Mouse (Mus musculus) megakaryocyte-erythroid progenitor cell, adult 5 weeks (primary cell): ENCODE data around the gene Per3. TPM values are rescaled to one million over a fixed set of nuclear protein-coding genes. Genes with fewer than 3 reads are reported as not detected.

Experiments
- polyA plus RNA-seq: library from polyadenylated mRNA; stranded (reverse); fragments of >175 nt; gene quantifications from 2 replicates; pipeline ENCODE4 v1.2.3, GENCODE M21; 2012

Per3 gene
- 9.2 and 9.6 TPM in 2 replicates for polyA plus RNA-seq

DNA sequence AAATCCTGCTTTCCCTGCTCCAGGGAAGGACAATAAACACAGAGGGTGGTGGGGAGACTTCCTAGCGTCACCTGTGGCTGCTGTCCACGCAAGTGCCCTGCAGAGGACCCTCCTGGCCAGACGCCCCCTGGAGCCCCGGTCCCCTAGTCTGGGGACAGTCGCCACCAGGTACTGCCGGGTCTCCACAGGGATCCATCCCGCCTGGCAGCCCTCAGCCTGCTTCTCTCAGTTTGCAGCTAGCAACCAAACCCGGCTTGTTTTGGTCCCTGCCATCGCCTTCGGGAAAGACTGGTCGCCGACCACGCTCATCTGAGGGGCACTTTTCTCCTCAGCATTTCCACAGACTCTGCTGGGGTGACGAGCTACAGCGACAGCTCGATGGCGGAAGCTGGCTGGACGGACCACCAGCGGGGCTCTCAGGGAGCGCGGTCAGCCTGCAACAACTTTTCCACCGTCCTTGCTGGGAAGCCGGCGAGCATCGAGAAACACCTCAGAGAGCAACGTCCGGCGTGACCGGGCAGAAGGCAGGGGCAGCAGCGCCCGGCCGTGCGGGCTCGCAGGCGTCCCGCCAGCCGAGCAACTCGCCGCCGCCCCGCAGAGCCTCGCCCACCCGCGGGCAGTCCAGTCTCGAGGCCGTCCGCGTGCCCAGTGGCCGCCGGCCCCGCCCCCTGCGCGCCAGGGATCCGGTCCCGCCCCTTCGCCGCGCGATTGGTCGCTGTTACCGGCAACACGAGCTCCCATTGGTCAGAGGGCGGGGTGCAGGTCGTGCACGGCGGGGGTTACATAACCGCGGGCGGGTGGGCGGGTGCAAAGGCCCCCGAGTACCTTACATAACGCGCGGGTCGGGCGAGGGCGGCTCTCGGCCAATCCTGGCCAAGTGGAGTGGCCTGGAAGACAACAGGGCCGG is at the start of gene Per3:
Gene Per3 (minus strand): TSS at position 629 of the 907 bp plus-strand sequence.

DNA sequence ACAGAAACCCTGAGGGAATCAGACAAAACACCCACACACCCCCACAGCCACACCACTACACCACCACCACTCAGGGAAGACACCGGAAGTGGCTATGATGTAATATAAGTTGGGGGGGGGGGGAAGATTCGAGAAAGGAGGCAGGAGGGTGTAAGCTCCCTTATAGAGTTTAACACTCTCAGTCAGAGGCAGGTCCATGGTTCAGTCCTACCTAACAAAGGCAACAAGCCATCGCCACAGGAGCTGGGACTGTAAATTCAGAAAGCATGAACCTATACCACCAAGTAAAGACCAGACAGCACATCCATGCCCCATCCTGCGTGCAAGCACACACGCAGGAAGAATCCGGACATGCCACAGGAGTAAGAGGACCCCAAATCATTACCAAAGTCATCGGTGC is 44.8 kb upstream of the Per3 start, which contains the start of gene Gm13090:
Gene Gm13090 (plus strand): TSS at position 301 of the 400 bp plus-strand sequence.

DNA sequence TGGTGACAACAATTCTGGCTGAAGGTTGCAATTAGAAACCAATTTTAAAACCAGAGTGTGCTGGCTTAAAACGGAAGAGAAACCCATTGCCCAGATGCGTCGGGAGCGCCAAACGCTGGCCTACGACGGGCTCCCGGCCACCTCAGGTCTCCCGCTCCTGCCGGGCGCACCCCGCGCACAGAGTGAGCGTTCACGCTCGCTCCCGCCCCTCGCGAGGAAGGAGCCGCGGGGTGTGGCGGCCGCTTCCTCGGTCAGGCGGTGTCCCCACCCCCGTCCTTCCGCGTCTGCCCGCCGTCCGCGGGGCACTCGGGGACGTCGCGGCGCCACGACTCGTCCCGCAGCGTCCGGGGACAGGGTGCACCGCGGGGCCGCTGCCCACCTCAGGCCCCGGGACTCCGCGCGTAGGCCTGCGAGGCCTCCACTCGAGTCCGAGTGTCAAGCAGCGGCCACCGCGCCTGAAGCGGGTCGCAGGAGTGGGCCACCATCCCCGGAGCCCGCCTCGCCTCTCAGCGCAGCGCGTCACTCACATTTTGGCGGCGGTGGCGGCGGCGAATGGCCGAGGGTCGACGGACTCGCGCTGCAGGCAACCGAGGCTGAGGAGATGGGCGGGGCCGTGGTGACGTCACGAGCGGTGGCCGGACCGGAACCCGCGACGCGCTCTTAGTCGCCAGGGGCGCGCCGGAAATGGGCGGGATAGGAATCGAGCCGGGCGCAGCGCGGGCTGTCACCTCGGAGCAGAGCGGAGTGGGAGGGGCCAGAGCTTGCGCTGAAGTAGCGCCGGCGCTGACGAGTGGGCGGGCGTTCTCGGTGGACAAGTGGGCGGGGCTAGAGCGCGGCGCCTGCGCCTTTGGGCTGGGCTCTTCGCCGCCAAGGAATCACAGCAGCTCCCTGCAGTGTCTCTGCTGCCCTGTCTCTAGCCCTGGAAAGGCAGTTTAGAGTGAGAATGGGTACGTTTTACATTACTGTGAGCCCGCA is 13.2 kb upstream of the Per3 start, which contains the start of gene Vamp3:
Gene Vamp3 (minus strand): TSS at position 617 of the 975 bp plus-strand sequence.

DNA sequence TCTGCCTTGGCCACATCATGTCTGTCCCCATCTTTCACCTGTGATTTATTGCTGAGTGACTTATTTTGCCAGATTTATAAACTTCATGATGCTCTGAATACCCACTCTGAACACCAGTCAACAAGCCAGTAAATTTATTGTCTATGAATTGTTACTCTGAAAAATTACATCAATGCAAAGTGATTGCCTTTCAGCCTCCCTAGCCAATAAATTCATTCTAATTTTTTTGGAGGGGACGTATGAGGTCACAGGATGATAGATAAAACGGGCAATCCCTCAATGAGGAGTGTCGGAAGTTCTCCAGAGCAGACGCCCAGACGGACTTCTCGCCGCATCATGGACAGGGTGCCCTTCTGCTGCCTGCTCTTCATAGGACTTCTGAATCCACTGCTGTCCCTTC is 47.7 kb downstream of the Per3 start, which contains the start of gene Uts2:
Gene Uts2 (plus strand): TSS at position 301 of the 400 bp plus-strand sequence.

Other genes starting within 250 kb of the Per3 start
- 2.8 and 4.2 TPM in 2 replicates for gene Errfi1, start 190.7 kb downstream of the Per3 start, polyA plus RNA-seq
- gene Park7, start 130.2 kb downstream of the Per3 start, polyA plus RNA-seq = 315 and 354 TPM in 2 replicates
- gene Tnfrsf9, start 130.1 kb downstream of the Per3 start, polyA plus RNA-seq = 0.12 and 0.13 TPM in 2 replicates
- not detected in 2 replicates for gene Uts2, start 47.6 kb downstream of the Per3 start, polyA plus RNA-seq
- 3.9 and 6.9 TPM in 2 replicates for gene Vamp3, start 13.3 kb upstream of the Per3 start, polyA plus RNA-seq
- gene Gm13090, start 44.9 kb upstream of the Per3 start, polyA plus RNA-seq = not detected in 2 replicates